Mouse (Mus musculus) brain, adult 2 months (tissue): ENCODE measurements at regions not wholly inside any gene's neighbourhood (a gene's known extent, or its start where the extent isn't known, plus 50 kb on each side); places are given as distances from the start of the nearest gene placed in this dataset.

ENCODE experiments used
- DNase-seq: peaks from one replicate; pipeline ENCODE4 v3.0.0; 2011; ENCODE audit warnings: low read depth, low spot score

- DNase-seq, result no peak
Measured at GRCm38 (mm10) chr3:4971496-4971895, 779.1 kb upstream of the Gm8797 start.

GRCm38 (mm10) chr3:4973278-4973677, 777.3 kb upstream of the Gm8797 start:
- DNase-seq, result no peak

- DNase-seq, result no peak
Measured at GRCm38 (mm10) chr3:4973764-4974163, 776.8 kb upstream of the Gm8797 start.

- no peak for DNase-seq
Measured at GRCm38 (mm10) chr3:4974659-4975058, 775.9 kb upstream of the Gm8797 start.

GRCm38 (mm10) chr3:4976344-4976743, 774.3 kb upstream of the Gm8797 start:
- no peak for DNase-seq

GRCm38 (mm10) chr3:5017742-5018141, 732.9 kb upstream of the Gm8797 start:
- no peak for DNase-seq
